Mouse (Mus musculus) embryonic facial prominence, embryonic 12.5 days (tissue): ENCODE results near the gene Rtn4r. TPM values are rescaled to one million over a fixed set of nuclear protein-coding genes. Genes with fewer than 3 reads are reported as not detected.

Experiments used
- ATAC-seq: fragments of 200-750 bp; cut with Nextera tagmentation; 2 replicates; pipeline ENCODE4 v1.8.0; 2017; ENCODE audit not compliant: insufficient number of reproducible peaks, insufficient read depth, low FRiP score, low TSS enrichment
- H3K27ac ChIP-seq: fragments of 300-500 bp; sonication (generic); 2 replicates; pipeline ENCODE4 v1.5.1; 2016; ENCODE audit warnings: mild to moderate bottlenecking
- H3K27me3 ChIP-seq: fragments of 300-500 bp; sonication (generic); 2 replicates; pipeline ENCODE4 v1.6.1; 2016; ENCODE audit warnings: mild to moderate bottlenecking, moderate library complexity
- H3K36me3 ChIP-seq: fragments of 300-500 bp; sonication (generic); 2 replicates; pipeline ENCODE4 v1.6.1; 2016; ENCODE audit warnings: mild to moderate bottlenecking
- H3K4me1 ChIP-seq: fragments of 300-500 bp; sonication (generic); 2 replicates; pipeline ENCODE4 v1.6.1; 2016
- H3K4me2 ChIP-seq: fragments of 300-500 bp; sonication (generic); replicated peaks from 2 replicates; pipeline ENCODE4 v1.6.1; 2016; ENCODE audit warnings: mild to moderate bottlenecking, moderate library complexity
- H3K4me3 ChIP-seq: fragments of 300-500 bp; sonication (generic); 2 replicates; pipeline ENCODE4 v1.5.1; 2016; ENCODE audit warnings: mild to moderate bottlenecking
- H3K9ac ChIP-seq: fragments of 300-500 bp; sonication (generic); 2 replicates; pipeline ENCODE4 v1.6.1; 2016; ENCODE audit warnings: mild to moderate bottlenecking, moderate library complexity
- H3K9me3 ChIP-seq: fragments of 300-500 bp; sonication (generic); 2 replicates; pipeline ENCODE4 v1.6.1; 2016; ENCODE audit warnings: mild to moderate bottlenecking, moderate library complexity
- WGBS: fragments of 180-500 bp; shearing (Covaris S2); methylation state at CpG from one replicate; pipeline ENCODE4 v1.1.7; 2016; 5-methylcytosine and 5-hydroxymethylcytosine counted together
- polyA plus RNA-seq: library from polyadenylated mRNA; unstranded; fragments of >200 nt; fragmentation: Nextera tagmentation; extraction: Ambion mirVana; gene quantifications from 2 replicates; pipeline ENCODE4 v1.2.1, GENCODE M21; 2016

The Rtn4r gene
- polyA plus RNA-seq, 1 experiment from 2014 or later: 3.4 TPM

DNA sequence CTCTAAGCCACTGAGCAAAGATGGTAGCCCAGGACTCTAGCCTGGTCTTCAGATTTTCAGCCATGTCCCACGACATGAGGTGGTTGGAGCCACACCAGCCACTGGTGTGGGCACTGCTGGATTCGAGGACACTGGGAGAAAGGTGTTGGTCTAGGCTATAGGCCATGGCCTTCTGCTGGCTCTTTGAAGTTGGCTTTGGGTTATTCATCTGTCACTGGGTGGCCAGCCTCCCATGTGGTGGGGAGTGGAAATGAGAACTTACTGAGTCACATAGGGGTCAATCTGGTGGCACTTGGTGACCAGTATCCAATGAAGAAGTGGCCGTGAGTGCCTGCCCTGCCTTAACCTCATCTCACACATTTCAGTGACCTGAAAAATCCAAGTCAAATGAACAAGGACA, 1.2 kb upstream of the Rtn4r start:
- no peak for ATAC-seq
- H3K4me3 ChIP-seq: no peak overlapping the region
- no peaks in the 10 kb centered on the region for H3K36me3 ChIP-seq
- H3K9ac ChIP-seq: no peak overlapping the region
- 0 out of 2 replicates have a peak, but pooled peaks cover 6% of the 10 kb centered on the region for H3K4me1 ChIP-seq
- no peaks in the 10 kb centered on the region for H3K9me3 ChIP-seq
- 75% methylated on average over 3 of the region's 3 CpGs for WGBS
- H3K4me2 ChIP-seq: no peak overlapping the region
- H3K27me3 ChIP-seq: peaks cover 48% of the 10 kb centered on the region
- no peak overlapping the region for H3K27ac ChIP-seq

DNA sequence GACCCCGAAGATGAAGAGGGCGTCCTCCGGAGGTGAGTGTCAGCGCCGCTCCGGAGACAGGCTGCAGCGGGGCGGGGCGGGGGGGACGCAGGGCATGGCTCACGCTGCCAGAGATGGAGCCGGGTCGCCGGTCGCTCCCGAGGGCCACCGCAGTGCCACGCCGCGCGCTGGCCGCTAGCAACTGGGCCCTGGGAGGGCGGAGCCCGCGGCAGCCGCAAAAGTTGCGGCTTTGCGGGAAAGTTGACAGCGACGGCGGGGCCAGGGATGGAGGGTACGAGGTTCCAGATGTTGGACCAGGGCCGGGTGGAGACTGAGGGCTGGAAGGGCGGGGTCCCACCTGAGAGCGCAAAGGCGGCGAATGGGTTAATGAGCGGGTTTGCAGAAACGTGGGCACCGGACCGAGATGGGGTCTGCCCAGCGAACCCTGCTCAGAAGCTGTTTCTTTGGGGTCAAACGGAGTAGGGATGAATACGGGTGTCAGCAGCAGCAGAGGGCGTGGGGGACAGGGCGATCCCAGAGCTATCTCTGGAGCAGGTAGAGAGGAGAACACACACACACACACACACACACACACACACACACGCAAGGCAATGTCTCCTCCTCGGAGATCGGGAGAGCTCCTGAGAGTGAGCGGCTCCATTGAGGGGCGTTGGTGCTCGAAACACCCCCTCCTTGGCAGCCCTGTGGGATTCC, 575 bp downstream of the Rtn4r start:
- WGBS: 2% methylated on average over 47 of the region's 52 CpGs
- H3K9me3 ChIP-seq: no peaks in the 10 kb centered on the region
- no peak for ATAC-seq
- peaks cover 48% of the 10 kb centered on the region for H3K27me3 ChIP-seq
- peak overlapping the region; percentile 99 for H3K4me2 ChIP-seq
- peak overlapping the region; percentile 74 for H3K9ac ChIP-seq
- peak overlapping the region; percentile 62 for H3K4me3 ChIP-seq
- H3K4me1 ChIP-seq: 0 out of 2 replicates have a peak, but pooled peaks cover 6% of the 10 kb centered on the region
- no peaks in the 10 kb centered on the region for H3K36me3 ChIP-seq
- H3K27ac ChIP-seq: 0 out of 2 replicates have a peak overlapping the region, but pooled peaks have one; percentile 25

DNA sequence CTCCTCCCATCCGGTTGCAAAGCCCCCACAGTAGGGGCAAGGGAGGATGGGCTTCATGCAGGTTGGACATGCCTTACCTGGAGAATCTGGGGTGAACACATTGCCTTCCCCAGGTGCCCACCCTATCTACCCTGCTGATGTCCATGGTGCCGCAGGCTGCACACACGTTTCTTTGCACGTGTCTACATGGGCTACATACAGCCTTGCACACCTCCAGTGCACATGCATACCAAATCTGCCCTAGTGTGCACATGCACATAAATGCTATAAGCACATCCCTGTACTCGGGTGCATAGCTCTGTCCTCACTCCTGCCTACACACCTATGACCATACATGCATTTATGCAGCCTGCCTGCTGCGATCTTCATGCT, 1.1 kb downstream of the Rtn4r start:
- Histone ChIP-seq H3K27me3 (peaks cover 51% of the 10 kb centered on the region), H3K36me3 (no peaks in the 10 kb centered on the region), H3K9me3 (no peaks in the 10 kb centered on the region), H3K4me3 (peak overlapping the region; percentile 62), H3K27ac (no peak overlapping the region), H3K9ac (no peak overlapping the region), H3K4me1 (0 out of 2 replicates have a peak, but pooled peaks cover 6% of the 10 kb centered on the region), H3K4me2 (peak overlapping the region; percentile 99)
- WGBS: 65% methylated on average over 6 of the region's 6 CpGs
- ATAC-seq: no peak

DNA sequence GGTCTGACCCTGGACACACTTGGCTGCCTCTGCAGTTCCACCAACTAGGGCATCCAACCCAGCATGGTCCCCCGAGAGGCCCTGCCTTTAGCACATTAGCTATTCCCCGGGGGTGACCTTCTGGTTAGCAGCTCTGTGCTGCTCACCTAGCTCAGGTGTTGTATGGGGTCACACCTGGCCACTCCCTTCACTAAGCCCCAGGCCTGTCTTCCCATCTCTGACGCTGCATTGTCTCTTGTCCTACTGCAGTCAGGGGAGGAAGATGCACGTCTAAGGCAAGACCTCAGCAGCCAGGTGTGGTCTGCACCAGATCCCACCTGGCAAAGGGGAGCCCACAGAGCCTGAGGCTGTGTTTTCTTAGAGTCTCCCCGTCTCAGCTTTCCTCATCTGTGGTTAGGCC, 2.0 kb downstream of the Rtn4r start:
- no peaks in the 10 kb centered on the region for H3K36me3 ChIP-seq
- WGBS: 52% methylated on average over 5 of the region's 5 CpGs
- no peak overlapping the region for H3K27ac ChIP-seq
- no peak overlapping the region for H3K4me2 ChIP-seq
- no peak overlapping the region for H3K9ac ChIP-seq
- H3K27me3 ChIP-seq: peaks cover 50% of the 10 kb centered on the region
- ATAC-seq: no peak
- no peaks in the 10 kb centered on the region for H3K9me3 ChIP-seq
- H3K4me1 ChIP-seq: 0 out of 2 replicates have a peak, but pooled peaks cover 6% of the 10 kb centered on the region
- H3K4me3 ChIP-seq: no peak overlapping the region

DNA sequence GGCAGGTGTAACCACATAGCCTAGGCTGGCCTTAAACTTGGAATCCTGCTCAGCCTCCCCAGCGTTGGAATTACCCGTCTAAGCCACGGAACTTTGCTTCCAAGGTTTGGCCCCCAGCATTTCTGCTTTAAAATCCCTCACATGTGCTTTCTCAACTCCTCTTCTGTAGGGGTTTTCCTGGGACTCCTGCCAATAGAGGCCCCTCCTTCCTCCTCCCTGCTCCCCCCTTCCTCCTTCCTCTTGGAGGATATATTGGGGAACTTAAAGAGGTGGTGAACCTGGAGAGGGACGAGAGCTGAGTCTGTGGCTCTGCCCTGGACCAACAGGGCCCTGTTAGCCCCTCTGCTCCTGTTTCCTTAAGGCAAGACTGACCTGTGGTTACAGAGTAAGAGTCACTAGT, 2.8 kb downstream of the Rtn4r start:
- Histone ChIP-seq H3K27ac (no peak overlapping the region), H3K9ac (no peak overlapping the region)
- no peak for ATAC-seq

DNA sequence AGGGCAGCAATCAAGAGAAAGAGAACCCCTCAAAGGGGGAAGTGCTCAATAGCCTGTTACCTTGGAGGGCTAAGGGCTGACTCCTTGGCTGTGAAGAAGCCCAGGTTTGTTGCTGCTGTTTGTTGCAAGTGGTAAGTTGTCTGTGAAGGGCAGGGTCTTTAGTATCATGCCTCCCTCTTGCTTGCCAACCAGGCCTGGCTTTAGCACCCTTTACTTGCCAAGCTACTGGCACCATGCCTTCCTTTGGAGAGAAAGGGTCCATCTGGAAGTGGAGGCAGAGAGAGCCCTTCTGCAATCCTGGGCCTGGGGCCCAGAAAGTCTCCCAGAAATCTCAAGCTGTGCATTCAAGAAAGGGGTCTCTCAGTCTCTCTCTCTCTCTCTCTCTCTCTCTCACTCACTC, 3.3 kb downstream of the Rtn4r start:
- H3K27ac ChIP-seq: no peak overlapping the region
- H3K27me3 ChIP-seq: peaks cover 46% of the 10 kb centered on the region
- no peaks in the 10 kb centered on the region for H3K9me3 ChIP-seq
- H3K4me3 ChIP-seq: no peak overlapping the region
- no peak overlapping the region for H3K4me2 ChIP-seq
- H3K9ac ChIP-seq: no peak overlapping the region
- ATAC-seq: no peak
- 0 out of 2 replicates have a peak, but pooled peaks cover 6% of the 10 kb centered on the region for H3K4me1 ChIP-seq
- H3K36me3 ChIP-seq: no peaks in the 10 kb centered on the region

More for the DNA sequence above, 2.8 kb downstream of the Rtn4r start:
- peaks cover 46% of the 10 kb centered on the region for H3K27me3 ChIP-seq
- H3K4me2 ChIP-seq: no peak overlapping the region
- H3K4me1 ChIP-seq: 0 out of 2 replicates have a peak, but pooled peaks cover 6% of the 10 kb centered on the region
- no peaks in the 10 kb centered on the region for H3K36me3 ChIP-seq
- H3K4me3 ChIP-seq: no peak overlapping the region
- WGBS: 54% methylated on average over 4 of the region's 4 CpGs
- no peaks in the 10 kb centered on the region for H3K9me3 ChIP-seq

DNA sequence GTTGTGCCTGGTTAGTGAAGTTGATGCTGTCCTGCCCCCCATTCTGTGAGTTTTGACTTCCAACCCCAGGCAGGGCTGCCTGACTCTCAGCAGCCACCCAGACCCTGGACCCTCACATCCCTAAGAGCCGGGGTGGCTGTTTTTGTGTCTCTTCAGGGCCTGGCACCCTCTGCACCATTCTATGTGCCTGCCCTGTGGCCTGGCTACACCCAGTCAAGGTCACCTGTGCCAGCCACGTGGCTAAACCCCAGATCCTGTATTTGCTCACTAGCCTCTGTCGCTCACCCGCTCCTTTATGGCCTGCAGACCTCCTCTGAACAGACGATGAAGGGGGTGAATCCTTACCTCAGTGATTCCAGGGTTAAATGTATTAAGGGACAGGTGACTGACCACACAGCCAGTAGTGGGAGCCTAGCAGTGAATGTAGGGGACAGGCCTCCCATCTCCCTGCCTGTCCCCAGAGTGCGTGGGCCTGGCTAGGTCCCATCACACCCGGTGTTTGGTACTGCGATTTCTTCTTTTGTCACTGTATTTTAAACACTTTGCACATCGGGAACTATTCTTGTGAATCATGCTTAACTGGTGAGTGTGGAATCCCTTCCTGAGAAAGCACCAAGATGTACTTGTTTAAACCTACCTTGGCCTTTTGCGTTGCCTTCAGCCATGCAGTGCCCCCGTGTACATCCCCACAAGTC, 4.0 kb downstream of the Rtn4r start:
- Histone ChIP-seq H3K4me1 (0 out of 2 replicates have a peak, but pooled peaks cover 6% of the 10 kb centered on the region), H3K27ac (no peak overlapping the region), H3K4me2 (no peak overlapping the region), H3K36me3 (no peaks in the 10 kb centered on the region), H3K9ac (no peak overlapping the region), H3K9me3 (no peaks in the 10 kb centered on the region), H3K4me3 (no peak overlapping the region), H3K27me3 (peaks cover 40% of the 10 kb centered on the region)
- 86% methylated on average over 11 of the region's 11 CpGs for WGBS
- no peak for ATAC-seq

DNA sequence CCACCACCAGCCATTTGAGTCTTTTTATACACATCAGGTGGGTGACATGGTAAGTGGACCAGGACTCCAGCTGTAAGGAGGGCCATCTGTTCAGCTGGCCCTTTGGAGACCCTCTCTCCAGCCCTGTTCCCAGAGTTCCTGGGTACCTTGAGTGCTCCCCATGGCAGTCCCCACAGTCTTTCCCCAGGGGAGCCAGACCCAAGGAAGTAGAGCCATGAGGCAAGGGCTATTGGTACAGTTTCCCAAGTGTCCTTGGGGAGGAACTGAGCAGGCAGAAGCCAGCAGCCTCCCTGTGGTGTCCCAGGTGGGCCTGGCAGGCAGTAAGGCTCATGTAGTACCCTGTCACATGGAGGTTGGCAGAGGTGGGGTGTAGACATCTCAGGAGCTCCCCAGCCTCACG, 4.6 kb downstream of the Rtn4r start:
- H3K9me3 ChIP-seq: no peaks in the 10 kb centered on the region
- no peaks in the 10 kb centered on the region for H3K36me3 ChIP-seq
- H3K4me3 ChIP-seq: no peak overlapping the region

DNA sequence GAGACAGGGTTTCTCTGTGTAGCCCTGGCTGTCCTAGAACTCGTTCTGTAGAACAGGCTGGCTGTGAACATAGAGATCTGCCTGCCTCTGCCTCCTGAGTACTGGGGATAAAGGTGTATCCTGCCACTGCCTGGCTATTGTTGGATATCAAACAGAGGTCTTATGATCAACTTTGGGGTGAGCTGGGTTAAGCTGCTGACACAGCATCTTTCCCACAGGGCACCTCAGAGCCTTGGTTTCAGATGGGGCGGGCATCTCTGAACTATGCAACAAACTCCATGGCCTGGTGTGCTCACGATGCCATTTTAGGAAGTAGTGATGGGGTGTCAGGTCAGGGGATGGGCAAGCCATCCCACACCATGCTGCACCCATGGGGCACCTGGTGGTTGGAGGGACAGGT, 5.1 kb downstream of the Rtn4r start:
- H3K9ac ChIP-seq: no peak overlapping the region
- H3K9me3 ChIP-seq: no peaks in the 10 kb centered on the region
- no peak overlapping the region for H3K4me2 ChIP-seq
- H3K27ac ChIP-seq: no peak overlapping the region
- peaks cover 28% of the 10 kb centered on the region for H3K27me3 ChIP-seq
- no peak for ATAC-seq
- 0 out of 2 replicates have a peak, but pooled peaks cover 6% of the 10 kb centered on the region for H3K4me1 ChIP-seq
- H3K36me3 ChIP-seq: no peaks in the 10 kb centered on the region
- WGBS: 85% methylated on average over 3 of the region's 3 CpGs
- no peak overlapping the region for H3K4me3 ChIP-seq

More for the DNA sequence above, 4.6 kb downstream of the Rtn4r start:
- peaks cover 34% of the 10 kb centered on the region for H3K27me3 ChIP-seq
- 0 out of 2 replicates have a peak, but pooled peaks cover 6% of the 10 kb centered on the region for H3K4me1 ChIP-seq
- 68% methylated on average over 1 of the region's 1 CpGs for WGBS
- H3K9ac ChIP-seq: no peak overlapping the region
- no peak overlapping the region for H3K27ac ChIP-seq
- H3K4me2 ChIP-seq: no peak overlapping the region
- ATAC-seq: no peak

DNA sequence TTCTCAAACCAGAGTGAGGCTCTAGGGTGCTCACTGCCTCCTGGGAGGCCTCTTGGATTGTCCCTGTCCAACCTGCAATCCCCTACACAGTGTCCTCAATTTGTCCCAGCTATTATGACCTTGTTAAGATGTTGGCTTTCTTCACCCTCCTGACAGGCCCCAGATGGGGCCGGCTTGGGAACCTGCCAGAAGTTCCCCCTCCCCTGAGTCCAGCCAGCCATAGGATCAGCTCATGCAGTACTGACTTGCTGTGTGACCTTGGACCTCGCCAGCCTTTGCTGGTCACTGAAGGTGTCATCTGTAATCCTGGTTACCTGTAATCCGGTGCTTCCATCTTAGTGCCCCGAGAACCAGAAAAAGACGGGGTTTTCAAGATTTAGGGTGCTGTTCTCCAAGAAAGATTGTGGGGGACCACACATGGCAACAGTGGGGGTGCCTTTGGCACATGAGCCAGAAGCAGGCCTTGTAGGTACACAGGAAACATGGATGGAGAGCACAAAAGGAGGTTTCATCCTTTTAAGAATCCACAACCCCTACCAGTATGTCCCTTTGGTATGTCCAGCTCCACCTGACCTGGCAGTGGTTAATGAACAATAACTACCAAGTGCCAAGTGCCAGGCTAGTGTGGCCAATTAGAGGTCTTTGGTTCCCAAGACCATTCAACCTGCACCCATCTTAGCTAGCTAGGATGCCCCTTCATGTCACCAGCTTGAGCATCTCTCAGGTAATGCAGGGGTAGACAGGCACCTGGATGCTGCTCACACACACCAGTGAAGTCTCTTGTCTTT, 5.9 kb downstream of the Rtn4r start:
- Histone ChIP-seq H3K4me1 (0 out of 2 replicates have a peak, but pooled peaks cover 2% of the 10 kb centered on the region), H3K27ac (no peak overlapping the region), H3K36me3 (no peaks in the 10 kb centered on the region), H3K27me3 (peaks cover 21% of the 10 kb centered on the region), H3K4me2 (no peak overlapping the region), H3K9ac (no peak overlapping the region), H3K4me3 (no peak overlapping the region), H3K9me3 (no peaks in the 10 kb centered on the region)
- no peak for ATAC-seq
- 83% methylated on average over 5 of the region's 5 CpGs for WGBS

DNA sequence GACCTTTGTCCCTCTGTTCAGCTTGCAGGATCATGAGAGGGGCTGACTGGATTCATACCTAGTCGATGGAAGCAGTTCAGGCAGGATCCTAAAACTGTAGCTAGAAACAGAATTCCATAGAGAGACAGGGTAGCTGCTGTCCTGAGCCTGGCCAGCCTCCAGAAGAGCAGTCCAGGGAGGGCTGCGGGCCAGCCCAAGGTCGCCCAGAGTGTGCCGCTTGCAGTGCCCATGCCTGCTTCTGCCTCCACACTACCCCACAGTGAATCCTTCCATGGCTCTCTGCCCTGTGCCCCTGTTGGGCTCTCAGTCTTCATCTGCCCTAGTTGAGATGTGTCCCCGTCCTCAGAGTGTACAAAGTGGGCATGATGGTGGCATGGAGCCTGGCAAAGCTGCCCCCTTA, 7.8 kb downstream of the Rtn4r start:
- Histone ChIP-seq H3K4me3 (no peak overlapping the region), H3K9ac (no peak overlapping the region), H3K27ac (no peak overlapping the region), H3K36me3 (no peaks in the 10 kb centered on the region), H3K27me3 (0 out of 2 replicates have a peak, but pooled peaks cover 7% of the 10 kb centered on the region), H3K4me1 (no peaks in the 10 kb centered on the region), H3K4me2 (no peak overlapping the region), H3K9me3 (no peaks in the 10 kb centered on the region)
- WGBS: 83% methylated on average over 5 of the region's 5 CpGs
- ATAC-seq: no peak
